Mouse (Mus musculus) frontal cortex, postnatal 36 days (tissue): ENCODE measurements around the gene Tprg.

Experiments used
- DNase-seq, 2 experiments: peaks; one replicate each; pipeline ENCODE4 v3.0.0; 2022; ENCODE audit warnings: low spot score in 2 of 2

The Tprg gene

GRCm38 (mm10) chr16:25333279-25334219 lies 46.9 kb downstream of the Tprg start:
- DNase-seq = no peak

GRCm38 (mm10) chr16:25335058-25335703 lies 48.6 kb downstream of the Tprg start:
- no peak for DNase-seq

- peak; percentile 67 to 84 for DNase-seq
Measured at GRCm38 (mm10) chr16:25349626-25350025, 63.0 kb downstream of the Tprg start.

DNA sequence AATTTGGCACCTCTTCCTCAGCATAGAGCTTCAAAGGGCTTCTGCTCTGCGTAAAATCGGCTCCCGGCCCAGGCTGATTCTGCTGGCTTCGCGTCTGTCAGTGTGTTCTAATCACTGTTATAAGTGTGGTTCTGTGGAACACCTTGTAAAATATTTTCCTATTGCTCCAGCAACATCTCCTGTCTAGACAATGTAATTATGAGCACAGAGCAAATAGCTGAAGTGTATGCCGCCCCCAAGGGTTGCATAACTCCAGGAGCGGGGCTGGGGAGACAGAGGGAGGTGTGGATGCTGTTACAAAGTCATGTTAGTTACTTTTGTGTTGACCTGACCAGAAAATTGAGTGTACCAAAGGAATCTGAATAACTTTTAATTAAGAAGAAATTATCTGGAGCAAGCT lies 81.2 kb downstream of the Tprg start:
- no peak for DNase-seq

- DNase-seq = no peak
Measured at GRCm38 (mm10) chr16:25369984-25370412, 83.4 kb downstream of the Tprg start.

DNA sequence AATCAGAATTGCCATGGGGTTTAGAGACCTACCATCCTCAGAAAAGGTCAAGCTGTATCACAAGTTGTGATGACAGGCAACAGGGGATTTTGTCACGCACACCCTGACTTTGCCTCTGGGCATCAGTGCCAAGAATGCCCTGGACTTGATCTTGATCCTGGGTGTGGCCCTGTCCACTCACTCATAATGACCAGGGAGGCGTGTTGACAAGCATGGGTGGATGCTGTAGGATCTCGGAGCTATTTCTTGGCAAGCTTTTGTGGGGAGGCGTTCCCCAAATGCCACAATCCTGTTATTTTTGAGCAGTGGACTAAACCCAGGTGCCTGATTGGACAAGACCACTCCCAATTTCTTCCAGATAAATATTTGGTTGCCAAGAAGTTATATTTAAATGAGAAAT lies 87.5 kb downstream of the Tprg start:
- DNase-seq = no peak

- peak; percentile 8 to 31 for DNase-seq
Measured at GRCm38 (mm10) chr16:25374775-25375174, 88.2 kb downstream of the Tprg start.

DNA sequence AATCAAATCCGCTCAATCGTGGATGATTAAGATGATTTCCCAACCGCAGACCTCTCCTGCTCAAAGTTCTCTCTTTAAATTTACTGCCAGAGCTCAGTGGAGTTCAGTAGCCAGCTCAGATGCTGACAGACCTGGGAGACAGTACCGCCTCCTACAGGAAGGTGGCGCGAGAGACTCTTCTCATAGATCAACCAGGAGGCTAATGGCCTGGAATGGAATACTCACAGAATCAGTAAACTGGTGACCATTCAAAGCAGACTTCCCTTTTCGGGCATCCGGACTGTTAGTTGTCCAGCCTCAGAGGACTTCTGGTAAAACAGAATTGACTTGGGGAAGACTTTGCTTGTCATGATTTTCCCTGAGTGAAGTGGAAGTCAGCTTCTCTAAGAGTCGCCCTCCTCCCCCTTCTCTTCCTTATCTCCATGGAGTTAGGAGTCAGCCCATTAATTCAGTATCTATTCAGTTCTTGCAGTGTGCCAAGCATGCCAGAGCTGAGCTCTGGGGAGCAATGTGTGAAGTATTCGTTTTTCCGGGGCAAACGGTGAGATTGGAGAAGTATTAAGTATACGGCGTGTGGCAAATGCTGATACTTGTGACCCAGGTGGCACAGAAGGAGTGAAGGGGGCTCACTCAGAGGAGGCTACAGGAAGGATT lies 90.2 kb downstream of the Tprg start:
- peak; percentile 62 to 85 for DNase-seq

- DNase-seq = no peak
Measured at GRCm38 (mm10) chr16:25377695-25378094, 91.1 kb downstream of the Tprg start.

- DNase-seq = no peak
Measured at GRCm38 (mm10) chr16:25385498-25386192, 99.0 kb downstream of the Tprg start.

- no peak for DNase-seq
Measured at GRCm38 (mm10) chr16:25394676-25395075, 108.1 kb downstream of the Tprg start.

DNA sequence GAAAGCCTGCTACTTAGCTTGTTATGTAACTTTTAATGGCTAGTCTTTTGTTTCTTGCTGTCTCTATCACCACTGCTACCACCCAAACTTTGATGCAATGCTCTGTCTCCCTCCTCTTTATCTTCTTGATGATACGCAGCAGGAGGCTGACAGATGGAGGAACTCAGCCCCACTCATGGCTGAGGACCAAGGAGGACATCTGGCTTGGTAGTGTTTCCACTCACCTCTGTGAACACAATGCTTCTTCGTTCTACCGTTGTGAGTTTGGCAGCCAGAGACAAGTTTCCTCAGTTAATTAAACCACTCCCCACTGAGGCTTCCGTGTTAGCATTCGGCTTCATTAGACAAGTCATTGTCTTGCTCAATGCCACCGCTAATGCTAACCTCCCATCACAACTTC lies 117.5 kb downstream of the Tprg start:
- no peak for DNase-seq

- no peak for DNase-seq
Measured at GRCm38 (mm10) chr16:25407204-25407886, 120.7 kb downstream of the Tprg start.

DNA sequence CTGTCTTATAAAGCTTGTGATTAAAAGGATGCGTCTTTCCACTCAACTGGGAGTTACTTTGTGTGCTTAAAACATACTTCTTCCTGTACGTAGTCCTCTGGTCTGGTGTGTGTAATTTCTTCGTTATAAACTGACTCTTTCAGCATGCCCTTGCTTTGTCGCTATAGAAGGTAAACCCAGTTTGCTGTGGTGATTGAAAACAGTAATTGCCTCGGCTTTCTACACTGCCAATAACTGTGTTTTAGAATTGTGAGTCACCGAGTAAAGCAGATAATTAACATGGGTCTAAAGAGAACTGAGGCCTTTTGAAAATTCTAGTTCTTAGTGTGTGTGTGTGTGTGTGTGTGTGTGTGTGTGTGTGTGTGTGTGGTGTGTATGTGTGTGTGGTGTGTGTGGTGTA lies 121.4 kb downstream of the Tprg start:
- DNase-seq = no peak

DNA sequence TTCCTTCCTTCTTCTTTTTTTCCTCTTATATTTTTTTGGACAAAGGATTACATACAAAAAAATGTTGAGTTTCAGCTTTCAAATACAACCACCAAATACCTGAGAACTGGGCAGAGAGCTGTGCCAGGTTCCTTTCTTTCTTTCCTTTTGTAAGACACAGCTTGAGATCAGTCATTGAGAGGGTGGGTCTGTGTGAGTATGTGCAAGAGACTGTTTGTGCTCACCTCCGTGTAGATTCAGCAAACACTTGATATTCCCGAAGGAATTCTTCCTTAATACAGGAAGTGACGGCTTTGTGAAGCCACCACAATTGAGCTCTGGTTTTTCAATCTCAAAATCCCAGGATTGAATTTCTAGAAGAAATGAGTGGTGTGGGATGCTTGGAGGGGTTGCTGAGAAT lies 124.7 kb downstream of the Tprg start:
- DNase-seq = no peak

DNA sequence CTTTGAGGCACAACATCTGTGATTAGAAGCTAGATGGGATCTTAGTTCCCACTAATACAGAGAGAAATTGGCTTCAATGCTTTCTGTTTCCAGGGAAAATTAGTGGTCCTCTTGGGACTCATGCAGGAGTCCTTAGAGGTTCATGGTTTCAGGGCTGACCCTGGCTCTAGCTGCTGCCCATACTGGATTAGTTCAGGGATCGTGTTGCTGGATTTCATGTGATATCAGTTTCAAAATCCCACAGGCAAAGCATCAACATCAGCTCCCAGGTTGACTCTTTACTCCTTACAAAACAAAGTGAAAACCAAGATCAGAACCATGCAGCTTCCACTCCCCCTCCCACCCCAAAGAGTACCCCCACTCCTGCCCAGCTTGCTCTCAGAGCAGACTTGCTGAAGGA lies 127.3 kb downstream of the Tprg start:
- no peak for DNase-seq

- no peak for DNase-seq
Measured at GRCm38 (mm10) chr16:25415186-25415585, 128.6 kb downstream of the Tprg start.

DNA sequence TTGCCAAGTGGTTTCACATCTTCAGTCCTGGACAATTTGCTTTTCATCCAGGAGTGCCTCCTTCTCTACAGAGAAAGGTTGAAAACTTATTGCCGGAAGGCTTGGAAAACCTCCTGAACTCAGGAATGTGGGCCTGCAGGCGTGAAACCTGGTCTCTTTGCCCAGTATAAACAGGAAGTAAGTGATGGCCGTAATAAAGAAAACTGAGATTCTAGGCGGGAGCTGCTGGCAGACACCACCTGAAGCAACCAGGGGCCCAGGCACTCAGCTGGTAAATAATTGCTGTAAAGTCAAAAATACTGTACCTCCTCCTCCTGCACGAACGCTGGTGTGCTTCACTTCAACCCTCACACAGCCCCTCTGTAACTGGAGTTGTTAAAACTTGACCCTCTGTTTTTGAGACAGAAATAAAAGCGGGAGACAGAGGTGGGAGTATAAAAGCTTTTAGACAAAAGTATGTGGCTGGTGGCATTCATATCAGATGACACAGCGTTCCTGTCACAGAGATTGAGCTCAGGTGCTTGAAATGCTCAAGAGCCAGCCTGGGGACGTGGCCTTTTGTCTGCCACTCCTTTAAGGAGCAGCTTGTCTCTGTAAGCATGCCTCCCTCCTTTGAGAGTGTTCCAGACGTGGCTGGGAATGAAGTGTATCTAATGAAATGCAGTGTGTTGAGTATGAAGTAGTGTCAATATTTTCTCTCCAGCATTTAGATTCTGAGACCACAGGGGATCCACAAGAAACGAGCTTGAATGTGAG lies 131.4 kb downstream of the Tprg start:
- no peak for DNase-seq

- DNase-seq = no peak
Measured at GRCm38 (mm10) chr16:25422997-25423396, 136.4 kb downstream of the Tprg start.

DNA sequence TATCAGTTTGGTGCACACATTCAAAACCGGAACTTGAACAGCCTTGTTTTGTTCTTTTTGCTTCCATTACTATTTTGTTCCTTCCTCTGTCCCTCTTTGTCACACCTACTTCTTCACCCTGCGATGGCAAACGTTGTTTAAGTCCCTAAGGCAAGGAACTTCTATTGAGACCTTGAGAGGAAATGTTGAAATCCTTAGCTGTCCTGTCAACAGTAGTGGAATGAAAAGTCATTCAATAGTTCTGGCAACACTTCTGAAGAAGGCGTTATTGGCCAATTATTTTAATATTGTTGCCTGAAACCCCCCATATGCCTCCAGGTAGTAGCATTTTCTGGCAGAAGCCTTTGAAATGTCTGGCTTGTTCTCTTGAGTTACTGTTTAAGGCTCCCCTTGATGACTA lies 137.4 kb downstream of the Tprg start:
- DNase-seq = no peak

DNA sequence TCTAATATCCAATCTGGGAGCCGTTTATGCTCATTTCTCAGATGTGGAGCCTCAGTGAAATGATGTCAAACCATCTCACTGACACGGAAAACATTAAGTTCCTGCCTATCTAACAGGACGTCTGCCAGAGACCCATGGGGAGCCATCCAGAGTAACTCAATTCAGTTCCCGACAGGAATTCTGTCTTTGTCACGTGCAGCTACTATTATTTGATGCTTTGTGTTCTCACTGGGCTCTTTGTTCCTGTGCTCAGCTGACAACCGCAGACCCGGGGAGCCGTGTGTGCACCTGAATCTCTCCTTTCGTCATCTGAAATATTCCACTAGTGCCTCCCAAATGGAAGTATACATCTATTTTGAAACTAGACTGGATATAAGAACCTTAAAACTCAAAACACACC lies 138.3 kb downstream of the Tprg start:
- no peak for DNase-seq
